Mouse (Mus musculus) left cerebral cortex, postnatal 4 days (tissue): ENCODE results near the gene Mien1. TPM values are rescaled to one million over a fixed set of nuclear protein-coding genes. Genes with fewer than 3 reads are reported as not detected.

Experiments
- DNase-seq: peaks from one replicate; pipeline ENCODE4 v3.0.0-alpha.2; 2022
- intact Hi-C: fragments of 180-260 bp; cut with DNase I; formaldehyde crosslinking; loops from one replicate; pipeline ENCODE4 v1.15.1; 2025
- total RNA-seq, 2 experiments: library from RNA; stranded (reverse); gene quantifications; 2 replicates each; pipeline ENCODE4 v1.2.3; 2021

The Mien1 gene
- total RNA-seq, 2 experiments from 2014 or later: 111 to 118 TPM

DNA sequence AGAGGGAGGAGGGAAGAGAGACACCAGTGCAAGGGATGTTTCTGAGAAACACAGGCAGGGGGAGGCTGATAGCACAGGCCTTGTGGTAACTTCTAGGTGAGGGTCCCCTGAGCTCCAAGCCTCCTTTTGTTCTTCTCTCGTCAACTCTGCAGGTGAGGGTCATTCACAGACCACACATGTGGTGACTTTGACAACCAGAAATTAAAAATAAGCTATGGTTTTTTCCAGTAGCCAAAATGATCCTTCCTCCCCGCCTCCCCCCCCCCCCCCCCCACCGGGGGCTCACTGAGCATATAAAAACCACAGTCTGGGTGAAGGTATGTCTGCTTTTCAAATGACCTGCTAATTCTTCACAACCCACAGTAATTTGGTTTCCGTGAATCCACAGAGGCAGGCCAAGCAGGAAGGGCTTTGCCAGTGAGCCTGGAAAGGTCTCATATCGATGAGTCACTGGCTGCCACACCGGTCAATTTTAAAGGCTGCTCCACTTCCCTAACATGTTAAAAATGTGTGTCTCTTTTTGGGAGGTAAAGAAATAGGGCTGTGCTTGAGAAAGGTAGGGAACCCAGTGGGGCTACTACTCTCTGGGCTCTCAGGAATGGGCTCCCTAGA lies 22.4 kb upstream of the Mien1 start:
- intact Hi-C loops: no loop called here
- no peak for DNase-seq

DNA sequence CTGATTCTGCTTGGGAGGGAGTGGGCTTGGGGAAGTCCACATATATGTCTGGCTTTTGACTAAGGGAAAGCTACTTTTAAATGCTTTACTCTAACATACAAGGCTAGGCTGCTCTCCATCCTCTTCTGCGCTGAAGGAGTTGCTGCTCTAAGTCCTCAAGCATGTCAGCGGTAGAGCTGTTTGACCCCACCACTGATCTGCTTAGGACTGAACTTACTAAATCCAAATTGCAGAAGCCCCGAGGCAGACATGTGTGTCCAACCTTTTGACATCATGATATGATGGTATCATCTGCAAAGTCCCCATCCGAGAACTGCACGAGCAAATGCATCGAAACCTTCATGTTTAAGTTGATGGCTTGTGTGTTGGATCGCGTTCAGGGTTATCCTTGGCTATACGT lies 21.1 kb upstream of the Mien1 start:
- no peak for DNase-seq
- intact Hi-C loops: loop anchor here (5.0 kb wide), 1 partner anchor 198 kb away; no protein-coding TSS in a partner anchor

DNA sequence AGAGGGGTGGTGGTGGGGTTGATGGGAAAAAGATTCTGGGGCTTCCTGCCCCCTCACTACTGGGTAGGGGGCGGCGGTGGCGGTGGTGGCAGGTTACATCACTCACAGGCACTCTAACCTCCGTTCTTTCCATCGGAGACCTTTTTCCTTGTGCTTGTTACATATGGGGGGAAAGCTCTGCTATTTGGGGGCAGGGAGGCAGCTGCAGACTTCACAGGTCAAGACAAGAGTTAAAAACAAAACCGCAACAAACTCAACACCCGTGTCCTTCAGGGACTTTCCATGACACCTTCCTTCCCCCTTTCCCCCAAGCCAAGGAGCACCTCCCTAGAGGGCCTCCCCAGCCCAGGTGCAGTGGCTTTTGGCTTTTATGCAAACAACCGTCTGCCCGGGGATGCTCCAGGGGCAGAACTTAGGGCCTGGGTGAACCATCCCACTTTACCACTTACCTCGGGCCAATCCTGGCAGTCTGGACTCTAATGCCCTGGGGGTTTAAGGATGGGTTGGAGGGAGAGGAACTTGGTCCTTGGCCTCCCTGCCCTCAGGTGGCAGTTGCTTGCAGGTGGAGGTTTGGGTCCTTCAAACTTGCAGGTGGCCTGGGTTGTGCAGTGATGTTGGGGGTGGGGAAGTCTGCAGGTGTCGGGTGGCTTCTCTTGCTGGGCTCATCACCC lies 20.4 kb upstream of the Mien1 start:
- intact Hi-C loops: loop anchor here (5.0 kb wide), 1 partner anchor 197 kb away; no protein-coding TSS in a partner anchor
- DNase-seq: no peak

DNA sequence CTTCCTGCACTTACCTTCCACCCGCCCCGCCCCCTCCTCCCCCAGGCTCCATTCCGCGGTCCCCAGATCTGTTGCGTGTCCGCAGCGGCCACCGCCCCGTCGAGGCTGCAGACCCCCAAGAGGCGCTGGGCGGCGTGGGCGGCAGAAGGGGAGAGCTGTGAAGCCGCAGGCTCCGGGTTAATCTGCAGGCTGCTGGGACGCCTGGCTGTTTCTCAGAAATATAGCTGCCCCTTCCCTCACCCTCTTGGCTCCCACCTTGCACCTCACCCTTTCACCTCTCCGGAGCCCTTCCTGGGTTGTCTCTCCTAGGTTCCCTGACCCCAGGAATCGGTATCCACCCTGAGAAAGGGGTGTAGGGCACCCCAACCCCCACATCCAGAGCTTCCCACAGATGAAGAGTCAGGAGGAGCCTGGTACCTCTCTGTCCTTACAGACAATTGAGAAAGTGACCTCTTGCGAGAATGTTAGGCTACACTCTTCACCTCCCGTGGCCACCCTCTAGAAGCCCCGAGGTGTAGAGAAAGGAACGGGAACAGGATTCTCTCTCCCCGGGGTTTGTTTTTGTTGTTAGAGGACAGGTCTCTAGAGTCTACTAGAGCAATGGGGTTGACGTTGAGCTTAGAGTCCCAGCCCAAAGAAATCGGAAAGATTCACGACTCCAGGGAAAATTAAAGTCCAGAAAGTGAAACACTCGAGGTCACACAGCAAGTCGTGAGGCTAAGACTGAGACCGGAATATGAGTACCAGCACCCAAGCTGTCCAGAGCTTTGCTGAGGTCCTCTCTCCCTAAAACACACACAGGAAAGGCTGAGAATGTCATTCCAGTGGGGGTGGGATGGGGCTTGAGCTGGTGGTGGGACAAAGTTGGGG lies 19.6 kb upstream of the Mien1 start:
- intact Hi-C loops: loop anchor here (5.0 kb wide), 1 partner anchor 196 kb away; no protein-coding TSS in a partner anchor
- DNase-seq: no peak

DNA sequence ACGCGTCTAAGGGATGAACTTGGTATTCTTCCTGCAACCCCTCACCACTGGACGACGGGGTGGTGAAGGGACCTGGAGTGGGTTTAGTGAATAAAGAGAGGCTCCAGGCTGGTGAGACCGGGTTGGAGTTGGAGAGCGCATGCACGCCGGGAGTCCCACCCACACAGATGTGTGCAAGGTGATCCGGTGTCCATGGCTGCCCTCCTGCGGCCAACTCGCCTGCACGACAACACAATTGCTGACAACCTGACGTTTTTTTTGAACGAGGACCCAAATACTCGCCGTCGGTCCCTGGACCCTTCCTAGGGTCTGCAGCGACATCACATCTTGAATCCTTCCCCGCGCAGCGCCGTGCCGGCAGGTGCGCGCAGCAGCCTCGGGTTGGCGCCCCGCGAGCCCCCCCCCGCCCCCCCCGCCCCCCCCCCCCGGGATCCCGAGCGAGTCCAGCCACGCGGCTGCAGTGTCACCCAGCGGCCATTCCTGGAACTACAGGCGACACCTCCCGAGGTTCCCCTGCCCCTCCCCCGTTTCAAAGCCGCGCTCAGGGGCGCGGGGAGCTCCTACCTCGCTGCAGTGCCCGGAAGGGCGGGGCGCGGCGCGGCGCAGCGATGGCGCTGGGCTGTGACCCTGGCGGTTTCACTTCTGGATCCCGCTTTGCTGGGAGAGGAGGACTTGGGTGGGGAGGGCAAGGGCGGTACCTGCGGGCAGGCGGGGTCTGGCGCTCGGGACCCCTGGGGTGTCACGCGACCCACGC lies 18.8 kb upstream of the Mien1 start:
- peak; percentile 86 for DNase-seq
- intact Hi-C loops: loop anchor here (5.0 kb wide), 1 partner anchor 195 kb away; no protein-coding TSS in a partner anchor

DNA sequence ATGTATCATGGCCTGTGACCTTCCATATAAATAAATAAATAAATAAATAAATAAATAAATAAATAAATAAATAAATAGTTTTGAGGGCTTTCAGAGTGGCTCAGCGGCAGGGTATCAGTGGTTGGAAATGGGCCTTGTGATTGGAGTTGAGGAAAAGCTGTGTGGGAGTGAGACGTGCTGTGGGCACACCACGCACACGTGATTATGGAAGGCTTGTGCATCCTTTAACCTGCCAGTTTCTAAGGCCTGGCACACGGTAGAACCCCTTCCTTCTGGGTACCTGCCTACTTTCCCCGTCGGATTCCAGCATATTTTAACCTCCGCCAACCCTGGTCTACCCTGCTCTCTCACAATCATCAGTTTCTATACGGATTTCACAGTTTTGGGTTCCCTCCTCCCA lies 18.2 kb upstream of the Mien1 start:
- intact Hi-C loops: loop anchor here (5.0 kb wide), 1 partner anchor 195 kb away; no protein-coding TSS in a partner anchor

DNA sequence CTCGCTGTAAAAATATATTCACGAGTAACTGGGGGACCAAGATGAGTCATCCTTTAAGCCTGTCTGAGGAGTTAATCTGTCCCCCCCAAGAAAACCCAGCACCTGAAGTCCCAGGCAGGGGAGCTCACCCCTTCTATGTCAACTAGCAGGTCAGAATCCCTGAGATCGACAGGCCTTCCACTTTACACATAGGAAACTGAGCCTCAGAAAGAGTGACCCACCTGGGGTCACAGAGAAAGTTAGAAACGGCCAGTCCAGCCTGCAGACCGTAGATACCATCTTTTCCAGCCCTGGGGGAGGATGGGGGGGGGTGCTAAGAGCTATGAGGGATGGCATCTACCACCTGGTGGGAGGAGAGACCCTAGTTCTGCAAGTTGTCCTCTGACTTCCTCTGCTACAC lies 17.8 kb upstream of the Mien1 start:
- intact Hi-C loops: loop anchor here (5.0 kb wide), 1 partner anchor 194 kb away; no protein-coding TSS in a partner anchor

More for the DNA sequence above, 18.2 kb upstream of the Mien1 start:
- no peak for DNase-seq

DNA sequence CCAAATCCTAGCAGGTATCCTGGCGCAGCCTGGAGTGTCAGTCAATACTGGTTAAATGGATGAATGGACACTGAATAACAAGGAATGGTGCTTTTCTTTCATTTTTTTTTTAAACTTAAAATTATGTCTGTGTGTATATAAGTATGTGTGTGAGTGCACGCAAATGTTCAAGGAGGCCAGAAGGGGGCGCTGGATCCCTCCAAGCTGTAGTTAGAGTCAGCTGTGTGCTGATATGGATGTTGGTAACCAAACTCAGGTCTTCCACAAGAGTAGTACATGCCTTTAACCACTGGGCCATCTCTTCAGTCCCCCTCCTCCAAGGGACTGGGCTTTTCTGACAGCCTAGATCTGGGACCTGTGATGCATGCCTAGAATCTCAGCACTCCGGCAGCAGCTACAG lies 16.7 kb upstream of the Mien1 start:
- intact Hi-C loops: loop anchor here (5.0 kb wide), 1 partner anchor 193 kb away; no protein-coding TSS in a partner anchor

More for the DNA sequence above, 17.8 kb upstream of the Mien1 start:
- DNase-seq: no peak

DNA sequence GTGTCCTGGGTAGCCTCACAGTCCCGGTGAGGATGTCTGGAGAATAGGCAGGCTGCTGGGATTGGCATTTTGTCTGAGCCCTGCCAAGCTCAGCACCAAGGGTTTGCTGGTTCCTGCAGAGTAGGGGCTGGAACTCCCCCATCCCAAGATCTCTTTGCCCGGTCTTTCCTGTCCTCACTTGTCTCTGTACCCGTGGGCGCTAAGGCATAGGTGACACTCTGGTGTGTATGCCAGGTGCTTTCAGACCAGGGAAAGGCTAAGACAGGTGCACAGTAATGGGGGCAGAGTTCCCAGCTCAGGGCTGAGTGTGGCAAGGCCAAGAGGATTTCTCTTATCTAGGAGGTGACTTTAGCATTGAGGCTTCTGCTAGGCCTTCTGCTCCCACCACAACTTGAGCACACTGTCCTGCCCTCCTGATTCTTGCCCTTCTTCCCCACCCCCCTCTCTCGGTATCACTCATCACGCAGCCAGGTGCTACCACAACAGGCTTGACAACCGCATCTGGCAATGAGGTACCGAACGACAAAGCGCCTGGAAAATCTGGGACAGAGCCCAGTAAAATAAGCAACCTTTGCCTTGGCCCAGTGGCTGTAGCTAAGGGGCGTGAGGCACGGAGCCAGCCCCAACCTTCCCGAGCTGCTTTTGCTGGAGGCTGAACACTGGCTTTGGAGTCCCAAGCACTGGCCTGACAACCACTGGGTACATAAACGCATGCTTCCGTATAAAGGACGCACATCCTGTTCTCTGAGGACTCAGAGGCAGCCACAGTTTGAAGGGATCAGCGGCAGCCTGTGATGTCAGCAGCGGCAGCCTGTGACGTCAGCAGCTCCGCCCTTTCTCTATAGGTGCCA lies 11.4 kb upstream of the Mien1 start:
- DNase-seq: peak; percentile 16
- intact Hi-C loops: no loop called here

More for the DNA sequence above, 16.7 kb upstream of the Mien1 start:
- DNase-seq: no peak

DNA sequence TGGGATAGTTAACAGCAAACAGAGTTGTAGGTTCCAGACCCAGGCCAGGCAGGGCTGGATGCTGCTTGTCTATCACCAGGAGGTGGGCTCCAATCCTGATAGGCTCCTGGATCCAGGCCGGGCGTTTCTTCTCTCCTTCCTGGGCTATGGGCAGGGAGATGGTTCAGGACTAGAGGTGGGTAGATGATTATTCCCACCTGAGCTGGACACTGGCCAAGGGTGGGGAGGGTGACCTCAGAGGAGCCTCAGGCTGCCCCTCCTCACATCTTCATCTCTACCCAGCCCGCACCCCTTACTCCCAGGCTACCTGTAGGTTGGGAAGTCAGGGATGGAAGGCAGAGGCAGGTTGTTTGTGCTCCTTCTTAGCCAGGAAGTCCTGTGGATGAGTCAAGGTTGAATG lies 10.6 kb upstream of the Mien1 start:
- no peak for DNase-seq
- intact Hi-C loops: no loop called here

DNA sequence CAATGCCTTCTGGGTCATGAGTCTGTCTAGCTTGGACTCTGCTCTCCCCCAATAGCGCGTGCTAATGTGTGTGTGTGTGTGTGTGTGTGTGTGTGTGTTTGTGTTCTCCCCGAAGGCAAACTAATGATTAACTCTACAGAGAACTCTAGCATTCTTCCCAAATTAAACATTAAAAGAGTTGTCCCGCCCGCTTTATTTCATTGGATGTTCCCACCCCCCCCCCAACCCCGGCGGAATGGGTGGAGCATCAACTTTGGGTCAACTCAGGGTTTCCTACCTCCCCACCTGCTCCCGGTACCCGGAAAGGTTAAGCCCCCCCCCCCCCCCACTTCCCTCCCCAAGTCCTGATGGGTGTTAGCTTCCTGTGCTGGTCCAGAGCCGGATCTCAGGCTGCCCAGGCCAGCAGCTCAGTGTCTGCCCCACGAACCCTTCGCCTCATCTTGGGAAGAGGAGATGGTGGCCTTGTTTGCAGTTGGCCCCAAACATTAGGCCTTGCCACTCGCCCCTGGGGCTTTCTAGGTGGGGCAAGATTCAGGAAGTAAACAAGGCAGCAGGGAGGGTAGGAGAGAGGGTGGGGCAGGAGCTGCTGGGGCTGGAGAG lies 9.5 kb upstream of the Mien1 start:
- intact Hi-C loops: no loop called here

DNA sequence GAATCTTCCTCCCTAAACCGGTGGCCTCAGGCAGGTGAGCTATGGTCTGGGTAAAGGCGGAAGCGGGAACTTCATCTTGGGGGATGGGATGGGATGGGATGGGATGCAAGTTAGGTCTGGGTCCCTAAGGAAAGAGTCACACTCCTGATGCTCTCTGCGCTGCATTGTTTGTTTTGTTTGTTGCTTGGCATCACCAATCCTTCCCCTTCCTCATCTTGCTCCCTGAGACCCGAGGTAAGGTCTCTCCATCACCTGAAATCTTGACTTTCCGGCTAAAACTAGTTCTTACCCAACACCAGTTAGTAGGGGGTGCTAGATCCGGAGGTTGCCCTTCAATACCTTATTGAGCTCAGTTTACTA lies 8.7 kb upstream of the Mien1 start:
- DNase-seq: no peak
- intact Hi-C loops: no loop called here

More for the DNA sequence above, 9.5 kb upstream of the Mien1 start:
- no peak for DNase-seq

DNA sequence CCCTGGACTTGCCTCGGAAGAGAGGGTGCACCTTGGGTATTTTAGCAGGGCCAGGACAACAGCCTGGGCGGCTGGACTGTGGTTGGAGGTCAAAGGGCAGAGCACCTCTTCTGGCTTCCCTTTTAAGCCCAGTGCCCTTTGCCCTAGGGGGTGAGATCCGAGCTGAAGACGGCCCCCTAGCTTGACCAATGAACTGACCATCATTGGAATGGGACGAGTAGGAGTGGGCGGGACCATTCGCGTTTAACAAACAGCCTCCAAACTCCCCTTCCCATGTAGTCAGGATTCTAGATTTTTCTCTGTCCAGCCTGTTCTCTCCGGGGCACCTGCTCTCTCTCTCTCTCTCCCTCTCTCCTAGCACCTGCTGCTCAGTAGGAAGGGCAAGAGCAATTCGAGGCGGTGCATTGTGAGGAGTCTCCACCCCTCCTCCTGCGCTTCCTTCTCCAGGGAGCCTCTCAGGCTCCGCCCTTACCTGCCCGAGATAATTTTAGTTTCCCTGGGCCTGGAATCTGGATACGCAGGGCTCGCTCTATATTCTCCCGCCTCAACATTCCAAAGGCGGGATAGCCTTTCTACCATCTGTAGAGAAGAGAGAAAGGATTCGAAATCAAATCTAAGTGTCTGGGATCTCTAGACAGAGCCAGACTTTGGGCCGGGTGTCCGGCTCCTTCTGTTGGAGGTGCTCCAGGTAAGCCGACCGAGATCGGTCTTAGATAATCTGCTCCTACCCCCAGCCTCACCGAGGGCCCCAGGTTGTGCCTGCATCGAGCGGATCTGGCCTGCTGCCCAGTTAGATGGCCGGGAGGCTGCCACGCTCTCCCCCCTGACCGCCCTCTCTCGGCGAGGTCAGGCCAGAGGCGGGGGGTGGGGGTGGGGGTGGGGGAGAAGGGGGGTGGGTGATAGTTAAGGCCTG lies 8.0 kb upstream of the Mien1 start:
- DNase-seq: peak; percentile 17
- intact Hi-C loops: no loop called here

DNA sequence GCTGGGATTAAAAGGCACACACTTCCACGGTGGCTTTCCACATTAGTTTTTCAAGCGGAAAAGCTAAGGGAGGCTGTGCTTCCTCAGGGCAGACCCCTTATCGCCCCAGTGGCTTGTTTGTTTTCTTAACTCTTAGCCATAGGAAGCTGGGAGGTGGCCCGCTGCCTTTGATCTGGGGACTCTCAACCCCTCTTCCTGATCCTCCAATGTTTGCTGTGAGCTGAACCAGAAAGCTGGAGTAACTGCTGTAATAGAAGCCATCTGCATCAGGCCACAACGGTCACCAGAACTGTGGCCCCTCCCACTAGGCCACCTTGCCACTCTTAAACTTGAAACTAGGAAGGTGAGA lies 7.4 kb upstream of the Mien1 start, which contains the start of gene Grb7:
Gene Grb7, plus strand, starts transcription at position 182 of the 349 bp plus-strand sequence.
- intact Hi-C loops: no loop called here
- DNase-seq: no peak

DNA sequence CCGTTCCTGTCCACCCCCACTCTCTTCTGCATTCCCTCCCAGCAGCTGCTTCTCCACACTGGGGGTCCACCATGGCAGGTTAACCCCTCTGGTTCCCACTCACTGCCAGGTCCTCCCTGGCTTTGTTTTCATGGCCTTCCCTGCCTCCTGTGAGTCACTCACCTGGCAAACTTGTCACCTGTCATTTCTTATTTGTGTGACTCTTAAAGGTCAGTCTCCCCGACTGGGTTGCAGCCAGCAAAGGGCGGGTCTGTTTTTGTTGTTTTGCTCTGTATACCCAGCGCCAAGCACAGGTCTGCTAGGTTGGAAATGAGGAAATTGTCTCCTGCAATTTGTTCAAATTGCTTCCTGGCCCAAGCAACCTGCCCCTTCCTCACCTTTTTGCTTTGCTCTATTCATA lies 6.9 kb upstream of the Mien1 start:
- intact Hi-C loops: no loop called here
- DNase-seq: no peak

DNA sequence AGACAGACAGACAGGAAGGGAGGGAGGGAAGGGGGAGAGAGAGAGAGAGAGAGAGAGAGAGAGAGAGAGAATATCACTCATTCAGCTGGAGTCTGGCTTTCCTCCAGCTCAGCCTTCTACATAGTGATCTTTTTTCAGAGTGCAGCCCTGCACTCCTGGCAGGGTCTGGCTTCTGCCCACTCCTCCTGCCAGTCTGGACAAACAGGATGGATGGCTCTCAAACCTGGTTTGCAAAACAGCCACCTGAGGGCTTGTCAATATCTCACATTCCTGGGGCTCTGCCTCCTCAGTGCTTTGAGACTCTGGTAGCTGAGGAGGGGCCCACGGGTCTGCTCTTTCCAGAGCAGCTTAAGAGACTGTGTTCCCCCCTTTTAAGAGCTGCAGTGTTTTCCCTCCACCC lies 6.4 kb upstream of the Mien1 start:
- DNase-seq: no peak
- intact Hi-C loops: no loop called here

DNA sequence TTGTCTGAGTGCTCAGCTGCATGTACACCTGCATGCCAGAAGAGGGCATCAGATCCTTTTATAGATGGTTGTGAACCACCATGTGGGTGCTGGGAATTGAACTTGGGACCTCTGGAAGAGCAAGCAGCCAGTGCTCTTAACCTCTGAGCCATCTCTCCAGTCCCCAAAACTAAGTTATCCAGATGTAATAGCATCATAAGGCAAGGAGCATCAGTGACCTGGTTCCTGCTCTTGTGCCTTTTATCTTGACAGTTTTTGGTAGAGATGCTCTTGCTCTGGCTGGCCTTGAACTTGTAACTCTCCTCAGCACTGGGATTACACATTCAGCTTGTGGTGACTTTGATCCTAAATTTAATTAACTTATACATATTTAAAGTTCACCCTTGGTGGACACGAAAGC lies 4.9 kb upstream of the Mien1 start:
- DNase-seq: no peak
- intact Hi-C loops: no loop called here

DNA sequence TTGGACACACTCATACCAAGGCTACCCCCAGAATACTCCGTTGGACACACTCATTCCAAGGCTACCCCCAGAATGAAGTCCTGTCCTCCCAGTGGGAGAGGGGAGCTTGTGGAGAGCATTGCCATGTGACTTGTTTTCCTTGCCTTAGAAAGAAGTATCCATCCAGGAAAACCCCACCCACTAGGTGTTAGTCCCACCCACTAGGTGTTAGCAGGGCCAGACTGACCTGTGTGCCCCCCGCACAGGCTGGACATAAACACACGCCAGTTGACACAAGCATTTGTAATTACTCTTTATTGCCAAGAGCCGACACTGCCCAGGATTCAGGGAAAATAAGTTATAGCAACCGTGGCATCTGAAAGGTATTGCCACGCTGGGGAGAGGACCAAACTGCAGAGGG lies 1.4 kb downstream of the Mien1 start:
- intact Hi-C loops: no loop called here
- no peak for DNase-seq
